Comparison of ENCODE assay signal across 8 mouse cellular contexts in the genomic region with DNA sequence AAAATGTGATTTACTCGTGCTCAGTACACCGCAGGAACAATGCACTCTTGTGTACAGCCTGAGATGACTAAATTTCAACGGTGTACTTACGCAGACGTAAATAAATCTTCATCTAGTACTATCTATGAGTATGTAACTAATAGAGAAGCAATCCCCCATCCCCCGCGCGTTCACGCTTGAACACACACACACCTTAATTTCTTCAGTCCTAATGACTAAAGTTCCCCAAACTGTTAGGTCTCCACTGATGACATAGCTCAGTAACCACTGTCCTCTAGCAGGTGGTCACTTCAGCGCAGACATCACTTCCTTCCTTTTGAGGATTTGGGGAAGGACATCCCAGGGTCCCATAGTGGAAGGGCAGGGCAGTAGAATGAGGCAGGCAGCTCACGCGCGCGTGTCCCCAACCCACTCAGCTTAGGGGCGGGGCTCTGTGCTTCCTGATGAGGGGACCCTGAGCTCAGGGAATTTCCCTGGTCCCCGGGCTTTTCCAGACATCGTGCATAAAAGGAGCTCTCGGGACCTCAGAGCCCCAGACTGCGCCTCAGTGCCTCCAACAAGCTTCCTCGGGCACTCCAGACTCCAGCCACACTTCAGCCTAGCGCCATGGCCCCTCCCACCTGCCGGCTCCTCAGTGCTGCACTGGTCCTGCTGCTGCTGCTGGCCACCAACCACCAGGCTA. TPM values are rescaled to one million over a fixed set of nuclear protein-coding genes. Genes with fewer than 3 reads are reported as not detected.
DNase-seq lines count a peak whose midpoint lies in the region; ATAC-seq and TF ChIP-seq lines count a peak whose summit lies in the region.

A gene (plus strand): TSS at position 533 of the 682 bp plus-strand sequence.

- WGBS in kidney, postnatal 0 days = 6% methylated on average over 22 of the region's 22 CpGs
- 4% methylated on average over 22 of the region's 22 CpGs for WGBS in forebrain, postnatal 0 days
- WGBS in liver, embryonic 12.5 days (ENCODE audit: insufficient replicate concordance) = 14% methylated on average over 22 of the region's 22 CpGs

- peaks cover 5% of the 10 kb centered on the region; the same call in 1 of the 2 replicates for H3K27me3 ChIP-seq in kidney, postnatal 0 days (ENCODE audit: insufficient read depth, low read length)
- H3K27me3 ChIP-seq in forebrain, postnatal 0 days (ENCODE audit: insufficient read depth, low read length) = peaks cover 8% of the 10 kb centered on the region
- peaks cover 28% of the 10 kb centered on the region for H3K27me3 ChIP-seq in liver, embryonic 12.5 days (replicated peaks)

- no peak for DNase-seq in kidney, postnatal 0 days (ENCODE audit: low spot score)
- DNase-seq in kidney, adult 11 months = no peak
- no peak for DNase-seq in forebrain, postnatal 0 days
- peak; percentile 19 for DNase-seq in neural tube, embryonic 10.5 days (ENCODE audit: extremely low spot score, low spot score)
- DNase-seq in thymus, postnatal 36 days = no peak
- DNase-seq in spleen, adult 12 weeks (ENCODE audit: low spot score) = no peak
- no peak for DNase-seq in adrenal gland, postnatal 25 days

- H3K4me2 ChIP-seq in kidney, postnatal 0 days (ENCODE audit: low read length) = peak within 1 kb of the TSS; percentile 67
- H3K4me2 ChIP-seq in forebrain, postnatal 0 days (ENCODE audit: low read depth) = peak within 1 kb of the TSS; percentile 65
- H3K4me2 ChIP-seq in liver, embryonic 12.5 days = peak within 1 kb of the TSS; percentile 48

- peaks cover 7% of the 10 kb centered on the region; the same call in 1 of the 2 replicates for H3K4me1 ChIP-seq in kidney, postnatal 0 days (replicated peaks; ENCODE audit: insufficient read depth, low read length)
- no peaks in the 10 kb centered on the region for H3K4me1 ChIP-seq in forebrain, postnatal 0 days (ENCODE audit: insufficient read depth)
- no peaks in the 10 kb centered on the region for H3K4me1 ChIP-seq in liver, embryonic 12.5 days

- H3K9ac ChIP-seq in kidney, postnatal 0 days (ENCODE audit: low read depth, low read length) = no peak within 1 kb of the TSS
- no peak within 1 kb of the TSS for H3K9ac ChIP-seq in forebrain, postnatal 0 days
- no peak within 1 kb of the TSS for H3K9ac ChIP-seq in liver, embryonic 12.5 days

- H3K36me3 ChIP-seq in kidney, postnatal 0 days (ENCODE audit: insufficient read depth, low read length) = no peaks in the 10 kb centered on the region
- no peaks in the 10 kb centered on the region for H3K36me3 ChIP-seq in forebrain, postnatal 0 days (ENCODE audit: insufficient read depth)
- no peaks in the 10 kb centered on the region for H3K36me3 ChIP-seq in liver, embryonic 12.5 days

- no peak within 1 kb of the TSS for H3K27ac ChIP-seq in kidney, postnatal 0 days
- H3K27ac ChIP-seq in forebrain, postnatal 0 days (ENCODE audit: low read depth, low read length) = no peak within 1 kb of the TSS
- no peak within 1 kb of the TSS for H3K27ac ChIP-seq in liver, embryonic 12.5 days

- no peak for TF ChIP-seq CTCF in kidney, postnatal 0 days (IDR thresholded peaks at IDR 0.05; ENCODE audit: low read depth)
- no peak for TF ChIP-seq CTCF in forebrain, postnatal 0 days (IDR thresholded peaks at IDR 0.05; ENCODE audit: low read depth)

- no peaks in the 10 kb centered on the region for H3K9me3 ChIP-seq in kidney, postnatal 0 days (replicated peaks; ENCODE audit: low read length)
- no peaks in the 10 kb centered on the region for H3K9me3 ChIP-seq in forebrain, postnatal 0 days (ENCODE audit: low read length)
- H3K9me3 ChIP-seq in liver, embryonic 12.5 days (replicated peaks) = no peaks in the 10 kb centered on the region

- ATAC-seq in kidney, postnatal 0 days (replicated peaks; ENCODE audit: low FRiP score, low read depth) = peak; percentile 80
- peak; percentile 35 for ATAC-seq in forebrain, postnatal 0 days
- ATAC-seq in liver, embryonic 12.5 days = 0 out of 2 replicates have a peak, but pooled peaks have one; percentile 18

- peak within 1 kb of the TSS; percentile 21; the same call in 1 of the 2 replicates for H3K4me3 ChIP-seq in kidney, postnatal 0 days (replicated peaks; ENCODE audit: low read depth, low read length)
- H3K4me3 ChIP-seq in forebrain, postnatal 0 days (ENCODE audit: low read depth, low read length) = peak within 1 kb of the TSS; percentile 27
- H3K4me3 ChIP-seq in liver, embryonic 12.5 days = no peak within 1 kb of the TSS

RNA-seq across cellular contexts. Expression of the gene that starts here (rescaled TPM):
- polyA plus RNA-seq in kidney, postnatal 0 days (2015; fragmentation: Nextera tagmentation; extraction: Ambion mirVana) = 0.17 TPM in 1 of 2 replicates, not detected in the other
- total RNA-seq in forebrain, postnatal 0 days (2014; rRNA removed) = not detected in 2 replicates
- not detected in 2 replicates for polyA plus RNA-seq in forebrain, postnatal 0 days (2015; fragmentation: Nextera tagmentation; extraction: Ambion mirVana)
- polyA plus RNA-seq in liver, embryonic 12.5 days (2016; fragmentation: Nextera tagmentation; extraction: Ambion mirVana) = 0.44 TPM in 1 of 2 replicates, not detected in the other
- 1.1 TPM in 1 of 2 replicates, not detected in the other for total RNA-seq in adrenal gland, postnatal 25 days (2021)

Comparison
In these comparisons a context has a peak if more than half of its experiments do, and no peak if none do; other contexts are left out.
1. Peak in ATAC-seq, H3K4me3 ChIP-seq and H3K4me2 ChIP-seq in kidney, postnatal 0 days; RNA of the gene not detected or under 1 TPM.
2. Peak in ATAC-seq, H3K4me3 ChIP-seq and H3K4me2 ChIP-seq in forebrain, postnatal 0 days; RNA of the gene not detected or under 1 TPM.
3. Peak in ATAC-seq and H3K4me2 ChIP-seq in liver, embryonic 12.5 days; RNA of the gene not detected or under 1 TPM.
4. ATAC-seq: peak in every context shown above with its lines; median percentile 80 in kidney, postnatal 0 days; 35 in forebrain, postnatal 0 days; 18 in liver, embryonic 12.5 days.